ENCODE assay signal across 18 mouse cellular contexts in genomic region chr8:84907037-84907436, GRCm38 (mm10). TPM values are rescaled to one million over a fixed set of nuclear protein-coding genes. Genes with fewer than 3 reads are reported as not detected.
"Had no signal": no experiment of that assay in that cellular context is flagged by ENCODE, and none has a peak within 500 bp of the region (broad histone marks: within the 10 kb centered on the region; RNA-seq: fewer than 3 reads in every experiment).

No protein-coding gene starts in this region.

- H3K27ac ChIP-seq: midbrain, embryonic 10.5 days; midbrain, embryonic 12.5 days; neural tube, embryonic 13.5 days; neural tube, embryonic 15.5 days had no signal

- H3K9me3 ChIP-seq: midbrain, embryonic 10.5 days; midbrain, embryonic 12.5 days; neural tube, embryonic 13.5 days; neural tube, embryonic 15.5 days had no signal

- H3K4me3 ChIP-seq: midbrain, embryonic 10.5 days; midbrain, embryonic 12.5 days; neural tube, embryonic 13.5 days; neural tube, embryonic 15.5 days had no signal

- H3K9ac ChIP-seq: lung, embryonic 14.5 days; midbrain, embryonic 12.5 days; neural tube, embryonic 13.5 days; neural tube, embryonic 15.5 days had no signal

- ATAC-seq: midbrain, embryonic 16.5 days had no signal

- DNase-seq: lung, adult 18-20 months; lung, embryonic 14.5 days; lung, postnatal 10 days; lung, postnatal 4 days; midbrain, embryonic 14.5 days; right cerebral cortex, adult 18-20 months; right cerebral cortex, postnatal 25 days; right cerebral cortex, postnatal 4 days; spleen, adult 18-20 months; thymus, adult 18-20 months; thymus, postnatal 14 days; thymus, postnatal 36 days had no signal

- H3K4me2 ChIP-seq: midbrain, embryonic 12.5 days; neural tube, embryonic 13.5 days; neural tube, embryonic 15.5 days had no signal

RNA-seq across cellular contexts. Expression of gene Mast1, which starts 30.1 kb away (rescaled TPM):
- polyA plus RNA-seq: myocyte had no signal
